Mouse (Mus musculus) bone marrow macrophage, adult 2 months (primary cell): Measurements from ENCODE around the gene Fpr2.

Source experiments
- CTCF ChIP-seq: IDR thresholded peaks from 2 replicates; pipeline ENCODE4 v1.5.1; 2012; ENCODE audit warnings: low read depth, mild to moderate bottlenecking, low read length, moderate library complexity
- POLR2A ChIP-seq: IDR thresholded peaks from 2 replicates; pipeline ENCODE4 v1.6.1; 2012; ENCODE audit warnings: mild to moderate bottlenecking, low read depth, low read length, borderline replicate concordance

DNA sequence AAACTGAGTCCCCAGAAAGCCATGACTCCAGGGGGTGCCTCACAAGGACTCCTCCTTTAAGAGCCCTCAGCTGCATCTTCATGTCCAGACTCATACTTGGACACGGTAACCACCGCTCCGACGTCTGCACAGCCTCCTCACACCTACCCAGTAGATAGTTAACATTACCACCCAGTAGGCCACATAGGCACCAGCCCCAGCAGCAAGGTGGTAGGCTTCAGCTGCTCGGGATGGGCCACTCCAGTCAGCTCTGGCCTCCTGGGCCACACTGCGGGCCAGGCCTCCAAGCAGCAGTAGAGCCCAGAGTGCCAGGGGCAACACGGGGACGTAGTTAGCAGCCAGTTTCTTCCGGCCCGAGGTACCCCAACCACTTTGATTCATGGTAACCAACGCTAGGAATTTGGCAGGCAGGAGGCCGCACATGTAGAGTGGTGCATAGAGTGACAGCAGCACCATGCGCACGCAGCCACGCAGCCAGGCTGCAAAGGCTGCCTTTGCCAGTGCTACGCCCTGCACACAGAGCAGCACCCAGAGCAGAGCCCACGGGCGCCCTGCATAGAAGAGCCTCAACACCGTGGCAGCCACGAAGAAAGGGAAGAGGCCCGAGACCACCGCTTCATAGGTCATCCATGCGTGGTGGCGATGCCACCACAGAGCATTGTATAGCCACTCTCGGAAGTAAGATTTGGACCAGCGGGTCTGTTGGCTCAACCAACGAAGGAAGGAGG lies 43.9 kb upstream of the Fpr2 start:
- TF ChIP-seq CTCF (no peak), POLR2A (no peak)
